Mouse (Mus musculus) ovary, adult 2 months (tissue): Measurements from ENCODE around the gene Cers6. TPM values are rescaled to one million over a fixed set of nuclear protein-coding genes. Genes with fewer than 3 reads are reported as not detected.

Experiments
- polyA plus RNA-seq: library from polyadenylated mRNA; depleted of rRNA; stranded (reverse); fragments of >200 nt; gene quantifications from 2 replicates; pipeline ENCODE4 v1.2.3, GENCODE M21; 2012; rRNA removed

Gene Cers6
- 20.7 and 23.0 TPM in 2 replicates for polyA plus RNA-seq

GRCm38 (mm10) chr2:68860904-68861685 lies at the start of gene Cers6:
Cers6 (plus strand) TSS chr2:68861441.

GRCm38 (mm10) chr2:69135661-69136576 lies 274.7 kb downstream of the Cers6 start, which contains the start of gene Nostrin:
Nostrin (plus strand) TSS chr2:69135800.

Other genes with a start within 250 kb of the Cers6 start
- not detected in 2 replicates for gene 4932414N04Rik, start 205.0 kb upstream of the Cers6 start, polyA plus RNA-seq